ENCODE assay signal across 32 mouse cellular contexts in genomic region chr13:12036834-12037233, GRCm38 (mm10).
DNase-seq lines count a peak whose midpoint lies in the region; ATAC-seq and TF ChIP-seq lines count a peak whose summit lies in the region.
"Had no signal": no experiment of that assay in that cellular context is flagged by ENCODE, and none has a peak within 500 bp of the region (broad histone marks: within the 10 kb centered on the region; RNA-seq: fewer than 3 reads in every experiment).

No protein-coding gene starts in this region.

- peak overlapping the region; percentile 92 for H3K27ac ChIP-seq in heart, embryonic 12.5 days (ENCODE audit: poor library complexity, severe bottlenecking)
- peak overlapping the region; percentile 51; the same call in 1 of the 2 replicates for H3K27ac ChIP-seq in layer of hippocampus, adult 2 months
- no peak overlapping the region for H3K27ac ChIP-seq in forebrain, postnatal 0 days (ENCODE audit: low read depth, low read length)
- H3K27ac ChIP-seq: forebrain, embryonic 13.5 days; hindbrain, embryonic 12.5 days; hindbrain, postnatal 0 days; kidney, embryonic 15.5 days; limb, embryonic 10.5 days; limb, embryonic 15.5 days; liver, embryonic 13.5 days; midbrain, embryonic 10.5 days; midbrain, embryonic 15.5 days; stomach, postnatal 0 days had no signal

- no peak for TF ChIP-seq CTCF in layer of hippocampus, adult 2 months (conservative IDR thresholded peaks at IDR 0.05)
- no peak for TF ChIP-seq CTCF in forebrain, postnatal 0 days (IDR thresholded peaks at IDR 0.05; ENCODE audit: low read depth)

- H3K36me3 ChIP-seq in heart, embryonic 12.5 days = no peaks in the 10 kb centered on the region
- no peaks in the 10 kb centered on the region for H3K36me3 ChIP-seq in forebrain, postnatal 0 days (ENCODE audit: insufficient read depth)
- H3K36me3 ChIP-seq: G1E; hindbrain, embryonic 12.5 days; kidney, embryonic 15.5 days; limb, embryonic 10.5 days; limb, embryonic 15.5 days; liver, embryonic 13.5 days; midbrain, embryonic 10.5 days; midbrain, embryonic 15.5 days had no signal

- ATAC-seq in heart, embryonic 12.5 days (ENCODE audit: insufficient number of reproducible peaks, low FRiP score) = no peak
- ATAC-seq in forebrain, postnatal 0 days = no peak
- ATAC-seq: forebrain, embryonic 13.5 days; hindbrain, postnatal 0 days; midbrain, embryonic 15.5 days had no signal

- H3K4me2 ChIP-seq in heart, embryonic 12.5 days = peak overlapping the region; percentile 38
- H3K4me2 ChIP-seq in forebrain, postnatal 0 days (ENCODE audit: low read depth) = no peak overlapping the region
- H3K4me2 ChIP-seq: forebrain, embryonic 13.5 days; hindbrain, embryonic 12.5 days; kidney, embryonic 15.5 days; limb, embryonic 15.5 days; liver, embryonic 13.5 days; midbrain, embryonic 15.5 days had no signal

- peaks cover 78% of the 10 kb centered on the region for H3K4me1 ChIP-seq in heart, embryonic 12.5 days (replicated peaks)
- H3K4me1 ChIP-seq in forebrain, postnatal 0 days (ENCODE audit: insufficient read depth) = no peaks in the 10 kb centered on the region
- H3K4me1 ChIP-seq: forebrain, embryonic 13.5 days; hindbrain, embryonic 12.5 days; kidney, embryonic 15.5 days; limb, embryonic 10.5 days; limb, embryonic 15.5 days; liver, embryonic 13.5 days; midbrain, embryonic 10.5 days; midbrain, embryonic 15.5 days had no signal

- peak; percentile 33 for DNase-seq in adrenal gland, postnatal 14 days
- no peak for DNase-seq in adrenal gland, postnatal 36 days
- DNase-seq in heart, adult 9 months (ENCODE audit: low spot score in 2 of 2) = no peak
- DNase-seq in layer of hippocampus, adult 2 months (ENCODE audit: low spot score in 2 of 2) = no peak
- DNase-seq in layer of hippocampus, adult 9-10 months (ENCODE audit: low spot score) = no peak
- no peak for DNase-seq in forebrain, postnatal 0 days
- DNase-seq in right cerebral cortex, postnatal 14 days = no peak
- DNase-seq: cerebellum, adult 11 months; cerebellum, adult 9-10 months; cerebellum, postnatal 36 days; gastrocnemius, postnatal 14 days; kidney, adult 18-20 months; kidney, postnatal 4 days; layer of hippocampus, adult 9-11 months; liver, embryonic 13.5 days; lung, adult 18-20 months; lung, postnatal 14 days; right cerebral cortex, adult 18-20 months; right cerebral cortex, postnatal 4 days; thymus, adult 18-20 months; thymus, postnatal 36 days had no signal

- H3K9ac ChIP-seq in heart, embryonic 12.5 days = no peak overlapping the region
- no peak overlapping the region for H3K9ac ChIP-seq in forebrain, postnatal 0 days
- H3K9ac ChIP-seq: forebrain, embryonic 13.5 days; hindbrain, embryonic 12.5 days; kidney, embryonic 15.5 days; limb, embryonic 15.5 days; liver, embryonic 13.5 days; midbrain, embryonic 15.5 days had no signal

- H3K4me3 ChIP-seq in heart, embryonic 12.5 days = no peak overlapping the region
- H3K4me3 ChIP-seq in layer of hippocampus, adult 2 months = no peak overlapping the region
- no peak overlapping the region for H3K4me3 ChIP-seq in forebrain, postnatal 0 days (ENCODE audit: low read depth, low read length)
- H3K4me3 ChIP-seq: forebrain, embryonic 13.5 days; hindbrain, embryonic 12.5 days; kidney, embryonic 15.5 days; limb, embryonic 10.5 days; limb, embryonic 15.5 days; liver, embryonic 13.5 days; midbrain, embryonic 10.5 days; midbrain, embryonic 15.5 days had no signal

- H3K9me3 ChIP-seq in heart, embryonic 12.5 days (replicated peaks) = no peaks in the 10 kb centered on the region
- H3K9me3 ChIP-seq in forebrain, postnatal 0 days (ENCODE audit: low read length) = no peaks in the 10 kb centered on the region
- H3K9me3 ChIP-seq: forebrain, embryonic 13.5 days; G1E; hindbrain, embryonic 12.5 days; kidney, embryonic 15.5 days; limb, embryonic 10.5 days; limb, embryonic 15.5 days; liver, embryonic 13.5 days; midbrain, embryonic 10.5 days; midbrain, embryonic 15.5 days had no signal

- WGBS in heart, embryonic 12.5 days = 3% methylated on average over 4 of the region's 4 CpGs
- 81% methylated on average over 4 of the region's 4 CpGs for WGBS in forebrain, postnatal 0 days

- no peaks in the 10 kb centered on the region for H3K27me3 ChIP-seq in heart, embryonic 12.5 days (replicated peaks)
- no peaks in the 10 kb centered on the region for H3K27me3 ChIP-seq in forebrain, postnatal 0 days (ENCODE audit: insufficient read depth, low read length)
- H3K27me3 ChIP-seq: forebrain, embryonic 13.5 days; hindbrain, embryonic 12.5 days; kidney, embryonic 15.5 days; limb, embryonic 15.5 days; liver, embryonic 13.5 days; midbrain, embryonic 15.5 days had no signal
